Mouse (Mus musculus): Measurements from ENCODE around the gene Syf2. TPM values are rescaled to one million over a fixed set of nuclear protein-coding genes. Genes with fewer than 3 reads are reported as not detected.
A peak's percentile ranks its signal among the peaks of the same experiment; 100 is the strongest.

The Syf2 gene
- polyA plus RNA-seq, 1 experiment from 2014 or later, result 61.9 TPM

- peaks cover 25% of the 10 kb centered on the region for H3K4me1 ChIP-seq (ENCODE audit: control insufficient read depth, insufficient read depth, low read length)
- no peak overlapping the region for H3K4me3 ChIP-seq (ENCODE audit: low read depth, low read length)
- 96% methylated on average over 4 of the region's 4 CpGs for WGBS
- ATAC-seq, result no peak
- no peak overlapping the region for H3K27ac ChIP-seq (ENCODE audit: low read length)
- H3K9ac ChIP-seq (ENCODE audit: low read depth, low read length), result no peak overlapping the region
- H3K4me2 ChIP-seq (ENCODE audit: low read length), result no peak overlapping the region
- H3K27me3 ChIP-seq (ENCODE audit: control insufficient read depth, insufficient read depth, low read depth, low read length), result no peaks in the 10 kb centered on the region
- peaks cover 15% of the 10 kb centered on the region for H3K36me3 ChIP-seq (ENCODE audit: control insufficient read depth, insufficient read depth, low read length)
- no peaks in the 10 kb centered on the region for H3K9me3 ChIP-seq (replicated peaks; ENCODE audit: control insufficient read depth, low read length, poor library complexity, severe bottlenecking)
Measured at GRCm38 (mm10) chr4:134921703-134922102, 9.0 kb upstream of the Syf2 start.

- Histone ChIP-seq H3K27me3 (ENCODE audit: control insufficient read depth, insufficient read depth, low read depth, low read length) (no peaks in the 10 kb centered on the region), H3K27ac (ENCODE audit: low read length) (peak overlapping the region; percentile 95), H3K9me3 (replicated peaks; ENCODE audit: control insufficient read depth, low read length, poor library complexity, severe bottlenecking) (no peaks in the 10 kb centered on the region), H3K9ac (ENCODE audit: low read depth, low read length) (peak overlapping the region; percentile 78), H3K36me3 (ENCODE audit: control insufficient read depth, insufficient read depth, low read length) (peaks cover 19% of the 10 kb centered on the region), H3K4me2 (ENCODE audit: low read length) (peak overlapping the region; percentile 85), H3K4me3 (ENCODE audit: low read depth, low read length) (peak overlapping the region; percentile 84), H3K4me1 (ENCODE audit: control insufficient read depth, insufficient read depth, low read length) (peaks cover 27% of the 10 kb centered on the region)
- WGBS, result 64% methylated on average over 10 of the region's 10 CpGs
- ATAC-seq, result no peak
Measured at GRCm38 (mm10) chr4:134922111-134922924, 8.4 kb upstream of the Syf2 start.

GRCm38 (mm10) chr4:134922925-134923244 is 7.8 kb upstream of the Syf2 start:
- H3K4me2 ChIP-seq (ENCODE audit: low read length), result peak overlapping the region; percentile 85
- H3K27ac ChIP-seq (ENCODE audit: low read length), result peak overlapping the region; percentile 95
- no peaks in the 10 kb centered on the region for H3K27me3 ChIP-seq (ENCODE audit: control insufficient read depth, insufficient read depth, low read depth, low read length)
- peaks cover 27% of the 10 kb centered on the region for H3K4me1 ChIP-seq (ENCODE audit: control insufficient read depth, insufficient read depth, low read length)
- peak overlapping the region; percentile 84 for H3K4me3 ChIP-seq (ENCODE audit: low read depth, low read length)
- H3K9me3 ChIP-seq (replicated peaks; ENCODE audit: control insufficient read depth, low read length, poor library complexity, severe bottlenecking), result no peaks in the 10 kb centered on the region
- ATAC-seq, result peak; percentile 76
- 0% methylated on average over 13 of the region's 13 CpGs for WGBS
- peak overlapping the region; percentile 78 for H3K9ac ChIP-seq (ENCODE audit: low read depth, low read length)
- peaks cover 19% of the 10 kb centered on the region for H3K36me3 ChIP-seq (ENCODE audit: control insufficient read depth, insufficient read depth, low read length)

- Histone ChIP-seq H3K27ac (ENCODE audit: low read length) (peak within 1 kb of the TSS; percentile 95), H3K27me3 (ENCODE audit: control insufficient read depth, insufficient read depth, low read depth, low read length) (no peaks in the 10 kb centered on the region), H3K9me3 (replicated peaks; ENCODE audit: control insufficient read depth, low read length, poor library complexity, severe bottlenecking) (no peaks in the 10 kb centered on the region), H3K9ac (ENCODE audit: low read depth, low read length) (peak within 1 kb of the TSS; percentile 93), H3K4me2 (ENCODE audit: low read length) (peak within 1 kb of the TSS; percentile 85), H3K4me3 (ENCODE audit: low read depth, low read length) (peak within 1 kb of the TSS; percentile 84), H3K4me1 (ENCODE audit: control insufficient read depth, insufficient read depth, low read length) (peaks cover 27% of the 10 kb centered on the region), H3K36me3 (ENCODE audit: control insufficient read depth, insufficient read depth, low read length) (peaks cover 19% of the 10 kb centered on the region)
- ATAC-seq, result peak; percentile 94
- WGBS, result under 1% methylated on average over 64 of the region's 64 CpGs
Measured at GRCm38 (mm10) chr4:134923258-134924018, 7.3 kb upstream of the Syf2 start, which contains the start of gene Rsrp1. Rsrp1 (plus strand) TSS chr4:134923592.

GRCm38 (mm10) chr4:134924019-134924741 is 6.5 kb upstream of the Syf2 start:
- WGBS, result under 1% methylated on average over 75 of the region's 75 CpGs
- peak overlapping the region; percentile 95 for H3K27ac ChIP-seq (ENCODE audit: low read length)
- H3K4me3 ChIP-seq (ENCODE audit: low read depth, low read length), result peak overlapping the region; percentile 84
- peak overlapping the region; percentile 93 for H3K9ac ChIP-seq (ENCODE audit: low read depth, low read length)
- H3K4me1 ChIP-seq (ENCODE audit: control insufficient read depth, insufficient read depth, low read length), result peaks cover 27% of the 10 kb centered on the region
- peaks cover 19% of the 10 kb centered on the region for H3K36me3 ChIP-seq (ENCODE audit: control insufficient read depth, insufficient read depth, low read length)
- peak overlapping the region; percentile 71 for H3K4me2 ChIP-seq (ENCODE audit: low read length)
- no peaks in the 10 kb centered on the region for H3K27me3 ChIP-seq (ENCODE audit: control insufficient read depth, insufficient read depth, low read depth, low read length)
- H3K9me3 ChIP-seq (replicated peaks; ENCODE audit: control insufficient read depth, low read length, poor library complexity, severe bottlenecking), result no peaks in the 10 kb centered on the region
- ATAC-seq, result peak; percentile 46

- Histone ChIP-seq H3K27ac (ENCODE audit: low read length) (no peak overlapping the region), H3K36me3 (ENCODE audit: control insufficient read depth, insufficient read depth, low read length) (peaks cover 19% of the 10 kb centered on the region), H3K4me2 (ENCODE audit: low read length) (peak overlapping the region; percentile 71), H3K4me1 (ENCODE audit: control insufficient read depth, insufficient read depth, low read length) (peaks cover 27% of the 10 kb centered on the region), H3K27me3 (ENCODE audit: control insufficient read depth, insufficient read depth, low read depth, low read length) (no peaks in the 10 kb centered on the region), H3K9me3 (replicated peaks; ENCODE audit: control insufficient read depth, low read length, poor library complexity, severe bottlenecking) (no peaks in the 10 kb centered on the region), H3K9ac (ENCODE audit: low read depth, low read length) (peak overlapping the region; percentile 15), H3K4me3 (ENCODE audit: low read depth, low read length) (peak overlapping the region; percentile 20)
- WGBS, result 82% methylated on average over 8 of the region's 8 CpGs
- ATAC-seq, result no peak
Measured at GRCm38 (mm10) chr4:134925206-134925605, 5.5 kb upstream of the Syf2 start.

GRCm38 (mm10) chr4:134927815-134928463 is 2.8 kb upstream of the Syf2 start:
- Histone ChIP-seq H3K4me1 (ENCODE audit: control insufficient read depth, insufficient read depth, low read length) (peaks cover 29% of the 10 kb centered on the region), H3K4me2 (ENCODE audit: low read length) (no peak overlapping the region), H3K36me3 (ENCODE audit: control insufficient read depth, insufficient read depth, low read length) (peaks cover 22% of the 10 kb centered on the region), H3K4me3 (ENCODE audit: low read depth, low read length) (no peak overlapping the region), H3K9ac (ENCODE audit: low read depth, low read length) (no peak overlapping the region), H3K9me3 (replicated peaks; ENCODE audit: control insufficient read depth, low read length, poor library complexity, severe bottlenecking) (no peaks in the 10 kb centered on the region), H3K27ac (ENCODE audit: low read length) (no peak overlapping the region), H3K27me3 (ENCODE audit: control insufficient read depth, insufficient read depth, low read depth, low read length) (no peaks in the 10 kb centered on the region)
- ATAC-seq, result no peak
- WGBS, result 80% methylated on average over 5 of the region's 5 CpGs

- 93% methylated on average over 1 of the region's 1 CpGs for WGBS
- H3K4me3 ChIP-seq (ENCODE audit: low read depth, low read length), result no peak overlapping the region
- peaks cover 29% of the 10 kb centered on the region for H3K4me1 ChIP-seq (ENCODE audit: control insufficient read depth, insufficient read depth, low read length)
- peaks cover 24% of the 10 kb centered on the region for H3K36me3 ChIP-seq (ENCODE audit: control insufficient read depth, insufficient read depth, low read length)
- no peaks in the 10 kb centered on the region for H3K9me3 ChIP-seq (replicated peaks; ENCODE audit: control insufficient read depth, low read length, poor library complexity, severe bottlenecking)
- H3K9ac ChIP-seq (ENCODE audit: low read depth, low read length), result no peak overlapping the region
- no peak for ATAC-seq
- no peak overlapping the region for H3K27ac ChIP-seq (ENCODE audit: low read length)
- no peaks in the 10 kb centered on the region for H3K27me3 ChIP-seq (ENCODE audit: control insufficient read depth, insufficient read depth, low read depth, low read length)
- H3K4me2 ChIP-seq (ENCODE audit: low read length), result no peak overlapping the region
Measured at GRCm38 (mm10) chr4:134928464-134928836, 2.2 kb upstream of the Syf2 start.
